Mouse (Mus musculus): ENCODE measurements around the gene Vac14. TPM values are rescaled to one million over a fixed set of nuclear protein-coding genes. Genes with fewer than 3 reads are reported as not detected.

Gene Vac14
- polyA plus RNA-seq (2012; rRNA removed), result 41.9 and 43.7 TPM in 2 replicates

GRCm38 (mm10) chr8:110618391-110619207 lies at the start of gene Vac14:
Vac14 (plus strand) TSS chr8:110618585.

GRCm38 (mm10) chr8:110720685-110721598 lies 102.6 kb downstream of the Vac14 start, which contains the start of gene Mtss1l:
Mtss1l (plus strand) TSS chr8:110721476.

Other genes starting within 250 kb of the Vac14 start
- gene Mtss1l, start 102.9 kb downstream of the Vac14 start, polyA plus RNA-seq (2012; rRNA removed), result 141 and 176 TPM in 2 replicates
- gene Il34, start 187.3 kb downstream of the Vac14 start, polyA plus RNA-seq (2012; rRNA removed), result 7.6 and 9.2 TPM in 2 replicates
- 44.9 TPM in 2 replicates for gene Cog4, start 228.0 kb downstream of the Vac14 start, polyA plus RNA-seq (2012; rRNA removed)
- gene Sf3b3, start 228.2 kb downstream of the Vac14 start, polyA plus RNA-seq (2012; rRNA removed), result 59.1 and 59.3 TPM in 2 replicates